Mouse (Mus musculus): ENCODE measurements around the gene Olfr1291-ps1.

Gene Olfr1291-ps1

GRCm38 (mm10) chr2:111496880-111497279 lies at the start of gene Olfr1291-ps1:
Gene Olfr1291-ps1 (plus strand): TSS chr2:111497180.
- no peak for DNase-seq (ENCODE audit: low read depth)

- DNase-seq (ENCODE audit: low read depth) = no peak
Observed at GRCm38 (mm10) chr2:111448842-111449241, 48.1 kb upstream of the Olfr1291-ps1 start, which contains the start of gene Olfr1287. Gene Olfr1287 (plus strand): TSS chr2:111449142.

DNA sequence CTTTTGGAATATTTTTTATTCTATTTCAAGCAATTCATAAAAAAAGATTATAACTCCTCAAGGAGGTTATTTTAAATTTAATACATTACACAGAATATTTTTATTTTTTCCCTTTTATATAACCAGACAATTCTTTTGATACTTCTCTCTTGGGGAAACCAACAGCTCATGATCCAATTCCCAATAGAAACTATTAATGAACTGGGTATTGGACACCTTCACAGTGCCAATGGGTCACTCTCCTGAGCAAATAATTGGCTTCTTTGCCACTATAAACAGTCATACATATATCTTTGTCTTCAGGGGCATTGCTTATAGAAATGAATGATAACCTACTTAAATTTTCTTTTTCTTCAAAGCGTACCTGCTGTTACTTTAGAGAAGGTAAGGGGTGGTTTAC lies 23.2 kb upstream of the Olfr1291-ps1 start, which contains the start of gene Olfr1288:
Gene Olfr1288, plus strand, starts transcription at position 301 of the 400 bp plus-strand sequence.
- no peak for DNase-seq (ENCODE audit: low read depth)

- no peak for DNase-seq (ENCODE audit: low read depth)
Observed at GRCm38 (mm10) chr2:111480519-111480918, 16.5 kb upstream of the Olfr1291-ps1 start, which contains the start of gene Olfr1289. Gene Olfr1289 (plus strand): TSS chr2:111480819.

- no peak for DNase-seq (ENCODE audit: low read depth)
Observed at GRCm38 (mm10) chr2:111493729-111494128, 3.3 kb upstream of the Olfr1291-ps1 start, which contains the start of gene Olfr1290. Gene Olfr1290 (minus strand): TSS chr2:111493829.

- DNase-seq (ENCODE audit: low read depth) = no peak
Observed at GRCm38 (mm10) chr2:111517451-111517850, 20.5 kb downstream of the Olfr1291-ps1 start.

- no peak for DNase-seq (ENCODE audit: low read depth)
Observed at GRCm38 (mm10) chr2:111524903-111525302, 27.9 kb downstream of the Olfr1291-ps1 start, which contains the start of gene Olfr1293-ps. Gene Olfr1293-ps (plus strand): TSS chr2:111525203.

- DNase-seq (ENCODE audit: low read depth) = no peak
Observed at GRCm38 (mm10) chr2:111540191-111540590, 43.2 kb downstream of the Olfr1291-ps1 start, which contains the start of gene Olfr1294. Gene Olfr1294 (minus strand): TSS chr2:111540291.
